Mouse (Mus musculus) MEL (cell line): ENCODE measurements around the gene Palld.

Source experiments
- CTCF ChIP-seq, 3 experiments: IDR thresholded peaks in 2 of 3; conservative IDR thresholded peaks in 1 of 3; 2 replicates each; pipeline ENCODE4 v1.5.1; 2011 to 2012; ENCODE audit warnings: low read length in 3 of 3, low read depth in 2 of 3, mild to moderate bottlenecking in 2 of 3, improper control_type of control experiment in 1 of 3, inconsistent platforms in 1 of 3, mixed read lengths in 1 of 3, moderate library complexity in 1 of 3; ENCODE audit not compliant: control insufficient read depth in 1 of 3, insufficient read depth in 1 of 3, poor library complexity in 1 of 3, severe bottlenecking in 1 of 3
- E2F4 ChIP-seq: IDR thresholded peaks from 2 replicates; pipeline ENCODE4 v1.6.1; 2011; ENCODE audit warnings: low read depth, low read length, improper control_type of control experiment, borderline replicate concordance
- GATA1 ChIP-seq: IDR thresholded peaks from 2 replicates; pipeline ENCODE4 v1.6.1; 2011; ENCODE audit warnings: low read depth, low read length, improper control_type of control experiment
- POLR2A ChIP-seq, 2 experiments: IDR thresholded peaks; 2 replicates each; pipeline ENCODE4 v1.6.1; 2011 to 2012; ENCODE audit warnings: low read length in 2 of 2, mild to moderate bottlenecking in 2 of 2, control low read depth in 1 of 2, improper control_type of control experiment in 1 of 2, low read depth in 1 of 2, moderate library complexity in 1 of 2; ENCODE audit not compliant: control insufficient read depth in 1 of 2, insufficient read depth in 1 of 2, poor library complexity in 1 of 2
- POLR2AphosphoS2 ChIP-seq: IDR thresholded peaks from 2 replicates; pipeline ENCODE4 v1.6.1; 2011; ENCODE audit warnings: low read length, improper control_type of control experiment
- SIN3A ChIP-seq: IDR thresholded peaks from 2 replicates; pipeline ENCODE4 v1.6.1; 2012; ENCODE audit warnings: low read length, improper control_type of control experiment, inconsistent platforms
- ZMIZ1 ChIP-seq: IDR thresholded peaks from 2 replicates; pipeline ENCODE4 v1.6.1; 2012; ENCODE audit warnings: low read depth, mild to moderate bottlenecking, inconsistent platforms, low read length, improper control_type of control experiment, moderate library complexity

GRCm38 (mm10) chr8:61705491-61705890 is 197.0 kb downstream of the Palld start:
- TF ChIP-seq POLR2A (IDR thresholded peaks at IDR 0.05; ENCODE audit: control insufficient read depth in 1 of 2, insufficient read depth in 1 of 2, low read depth in 1 of 2, low read length in 2 of 2, poor library complexity in 1 of 2) (no peak), SIN3A (no peak), CTCF (IDR thresholded peaks at IDR 0.05 in 2 of 3, conservative IDR thresholded peaks at IDR 0.05 in 1 of 3; ENCODE audit: control insufficient read depth in 1 of 3, insufficient read depth in 1 of 3, low read depth in 2 of 3, low read length in 3 of 3, poor library complexity in 1 of 3, severe bottlenecking in 1 of 3) (no peak), ZMIZ1 (no peak), POLR2AphosphoS2 (no peak), E2F4 (no peak), GATA1 (no peak)
